Mouse (Mus musculus) E14TG2a.4 (cell line): ENCODE data around the gene Met.

Experiments used
- H3K27me3 ChIP-seq: 2 replicates; pipeline ENCODE4 v1.6.1; 2014; ENCODE audit warnings: low read length, control low read depth; ENCODE audit not compliant: insufficient read depth
- H3K36me3 ChIP-seq: 2 replicates; pipeline ENCODE4 v1.6.1; 2014; ENCODE audit warnings: low read length, control low read depth; ENCODE audit not compliant: insufficient read depth
- H3K4me1 ChIP-seq: replicated peaks from 2 replicates; pipeline ENCODE4 v1.6.1; 2014; ENCODE audit warnings: low read depth, low read length, control low read depth
- H3K4me3 ChIP-seq: replicated peaks from 2 replicates; pipeline ENCODE4 v1.5.1; 2014; ENCODE audit warnings: mild to moderate bottlenecking, low read length
- H3K9me3 ChIP-seq: 2 replicates; pipeline ENCODE4 v1.6.1; 2014; ENCODE audit warnings: low read length, control low read depth
- CTCF ChIP-seq: conservative IDR thresholded peaks from 2 replicates; pipeline ENCODE4 v1.5.1; 2014; ENCODE audit warnings: low read length
- NANOG ChIP-seq: IDR thresholded peaks from 2 replicates; pipeline ENCODE4 v1.6.1; 2014; ENCODE audit warnings: borderline replicate concordance, low read length, mixed read lengths
- POU5F1 ChIP-seq: IDR thresholded peaks from 2 replicates; pipeline ENCODE4 v1.6.1; 2014; ENCODE audit warnings: low read length, borderline replicate concordance

Gene Met

GRCm38 (mm10) chr6:17621436-17621835 is 157.8 kb downstream of the Met start:
- Histone ChIP-seq H3K9me3 (no peaks in the 10 kb centered on the region), H3K36me3 (no peaks in the 10 kb centered on the region), H3K4me3 (no peak overlapping the region), H3K27me3 (no peaks in the 10 kb centered on the region), H3K4me1 (peaks cover 16% of the 10 kb centered on the region)
- TF ChIP-seq CTCF: no peak
- no peak for TF ChIP-seq NANOG
- no peak for TF ChIP-seq POU5F1
